Mouse (Mus musculus): ENCODE data around the gene Scamp3.

Scamp3 gene

DNA sequence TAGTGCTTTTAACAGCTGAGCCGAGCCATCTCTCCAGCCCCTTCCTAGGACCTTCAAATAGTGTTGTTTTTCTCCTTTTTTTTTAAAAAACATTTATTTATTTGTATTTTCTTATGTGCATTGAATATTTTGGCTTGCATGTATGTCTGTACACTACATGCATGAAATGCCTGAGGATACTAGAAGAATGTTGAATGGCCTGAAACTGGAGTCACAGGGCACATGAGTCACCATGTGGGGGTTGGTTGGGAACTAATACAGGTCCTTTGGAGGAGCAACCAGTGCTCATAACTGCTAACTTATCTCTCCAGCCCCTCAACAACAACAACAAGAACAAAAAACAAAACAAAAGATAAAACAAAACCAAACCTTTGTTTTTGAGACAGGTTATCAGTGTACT is 14.2 kb upstream of the Scamp3 start:
- no peak for DNase-seq (ENCODE audit: extremely low spot score, low spot score)

DNA sequence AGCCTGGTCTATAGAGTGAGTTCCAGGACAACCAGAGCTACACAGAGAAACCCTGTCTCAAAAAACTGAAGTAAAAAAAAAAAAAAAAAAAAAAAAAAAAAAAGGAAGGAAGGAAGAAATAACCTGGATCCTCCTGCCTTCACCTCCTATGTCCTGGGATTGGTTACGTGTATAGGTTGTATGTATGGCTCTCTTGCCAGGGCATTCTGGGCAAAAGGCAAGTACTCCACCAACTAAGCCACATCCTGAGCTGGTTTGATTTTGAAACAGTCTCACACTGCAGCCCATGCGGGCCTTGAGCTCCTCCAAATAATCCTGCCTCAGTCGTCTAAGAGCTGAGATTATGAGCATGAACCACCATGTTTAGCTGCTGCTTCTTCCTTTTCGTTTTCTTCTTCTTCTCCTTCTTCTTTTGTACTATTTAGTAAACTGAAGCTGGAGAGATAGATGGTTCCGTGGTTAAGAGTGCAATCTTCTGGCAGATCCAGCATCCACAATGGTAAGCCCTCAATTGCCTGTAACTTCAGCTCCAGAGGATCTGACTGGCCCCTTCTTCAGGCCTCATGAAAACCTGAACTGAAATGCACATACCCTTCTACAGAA is 13.5 kb upstream of the Scamp3 start:
- no peak for DNase-seq (ENCODE audit: extremely low spot score, low spot score)

DNA sequence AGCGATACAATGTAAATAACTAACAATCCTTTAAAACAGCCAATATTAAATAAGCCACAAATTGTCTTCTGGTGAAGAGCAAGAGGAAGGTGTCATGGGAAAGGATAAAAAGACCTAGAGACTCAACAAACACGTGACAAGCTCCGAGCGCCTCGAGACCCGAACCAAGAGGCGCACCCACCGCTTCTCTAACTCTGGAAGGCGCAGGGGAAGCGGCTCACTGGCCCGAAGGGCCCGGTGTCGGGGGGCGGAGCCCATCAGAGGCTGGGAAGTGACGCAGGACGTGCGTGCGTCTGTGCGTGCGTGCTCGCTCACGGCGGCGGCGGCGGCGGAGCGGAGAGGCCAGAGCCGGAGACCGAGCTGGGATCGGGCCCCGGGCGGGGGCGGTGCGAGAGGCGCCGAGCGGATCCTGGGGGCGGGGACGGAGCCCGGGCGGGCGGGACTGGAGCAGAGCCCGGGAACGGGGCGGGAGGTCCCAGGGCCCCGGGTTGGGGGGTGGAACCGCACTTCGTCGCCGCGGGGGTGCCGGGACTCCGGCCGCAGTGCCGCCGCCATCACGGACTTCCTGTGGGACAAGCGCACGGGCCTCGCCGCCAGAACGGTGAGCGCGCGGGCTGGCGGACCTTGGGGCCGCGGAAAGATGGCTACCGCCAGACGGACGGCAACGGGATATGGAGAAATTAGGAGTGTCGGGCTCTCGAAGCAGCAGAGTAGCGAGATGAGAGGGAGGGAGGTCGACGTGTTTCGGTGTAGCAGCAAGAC is 12.6 kb upstream of the Scamp3 start, which contains the start of gene Clk2:
Gene Clk2, plus strand, starts transcription at position 290 of the 762 bp plus-strand sequence.
- DNase-seq (ENCODE audit: extremely low spot score, low spot score): peak; percentile 95

DNA sequence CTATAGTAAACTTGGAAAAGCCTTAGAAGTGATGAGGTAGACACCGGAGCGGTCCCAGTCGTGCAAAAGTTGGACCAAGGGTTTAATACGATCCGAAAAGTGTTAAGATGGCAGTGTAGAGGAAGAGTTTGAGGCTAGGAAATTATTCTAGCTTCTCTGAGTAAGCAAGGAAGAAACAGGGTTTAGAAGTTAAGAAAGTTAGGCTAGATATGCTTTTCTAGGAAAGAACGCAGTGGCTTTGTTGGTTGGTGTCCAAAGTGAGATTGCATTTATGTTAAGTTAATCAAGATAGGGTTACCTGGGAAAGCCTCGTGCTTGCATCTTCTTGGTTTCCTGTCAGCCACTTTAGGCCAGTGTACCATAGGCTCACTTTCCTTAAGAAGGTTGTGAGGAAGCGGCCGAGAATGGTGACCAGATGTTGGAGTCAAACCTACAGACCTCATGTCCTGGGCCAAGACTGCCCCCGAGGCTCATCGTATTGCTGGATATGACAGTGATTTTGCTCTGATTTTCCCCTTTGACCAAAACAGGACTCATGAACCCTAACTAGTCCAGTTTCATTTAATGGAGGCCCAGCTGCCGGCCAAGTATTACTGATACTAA is 11.9 kb upstream of the Scamp3 start:
- no peak for DNase-seq (ENCODE audit: extremely low spot score, low spot score)

DNA sequence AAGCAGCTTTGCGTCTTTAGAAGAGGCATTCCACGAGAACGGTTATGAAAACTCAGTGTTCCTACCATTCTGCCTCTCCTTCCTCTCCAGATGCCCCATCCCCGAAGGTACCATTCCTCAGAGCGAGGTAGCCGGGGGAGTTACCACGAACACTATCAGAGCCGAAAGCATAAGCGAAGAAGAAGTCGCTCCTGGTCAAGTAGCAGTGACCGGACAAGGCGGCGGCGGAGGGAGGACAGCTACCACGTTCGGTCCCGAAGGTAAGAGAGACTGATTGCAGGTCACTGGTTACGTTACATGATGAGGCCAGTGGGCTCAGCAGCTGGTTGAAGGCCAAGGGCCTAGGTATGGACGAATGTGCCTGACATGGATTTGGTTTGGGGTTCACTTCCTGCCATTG is 10.3 kb upstream of the Scamp3 start:
- no peak for DNase-seq (ENCODE audit: extremely low spot score, low spot score)

DNA sequence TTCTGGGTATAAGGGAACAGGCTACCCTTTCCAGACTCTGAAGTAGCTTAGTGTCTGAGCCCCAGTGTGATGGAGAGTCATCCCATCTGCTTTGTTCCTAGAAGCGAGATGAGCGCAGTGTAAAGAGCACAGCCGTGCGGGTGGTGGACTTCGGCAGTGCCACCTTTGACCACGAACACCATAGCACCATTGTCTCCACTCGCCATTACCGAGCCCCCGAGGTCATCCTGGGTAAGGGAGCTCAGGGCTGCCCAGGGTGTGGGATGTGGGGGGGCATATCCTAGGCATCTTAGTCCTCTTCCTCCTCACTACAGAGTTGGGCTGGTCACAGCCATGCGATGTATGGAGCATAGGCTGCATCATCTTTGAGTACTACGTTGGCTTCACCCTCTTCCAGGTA is 2.4 kb upstream of the Scamp3 start:
- no peak for DNase-seq (ENCODE audit: extremely low spot score, low spot score)

DNA sequence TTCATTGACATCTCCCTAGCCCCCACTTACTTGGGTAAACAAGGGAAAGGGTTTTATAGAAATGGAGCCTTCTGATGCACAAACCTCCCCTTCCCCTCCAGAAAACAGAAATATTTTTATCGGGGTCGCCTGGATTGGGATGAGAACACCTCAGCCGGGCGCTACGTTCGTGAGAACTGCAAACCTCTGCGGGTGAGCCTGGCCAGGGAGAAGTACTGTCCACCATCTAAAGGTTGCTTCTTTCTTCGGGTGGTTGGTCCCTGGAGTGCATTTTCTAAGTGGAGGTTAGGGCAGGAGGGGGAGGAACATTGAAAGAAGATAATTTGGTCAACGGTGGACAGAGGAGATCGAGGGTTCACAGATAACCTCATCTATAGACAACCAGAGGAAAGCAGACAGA is 1.7 kb upstream of the Scamp3 start:
- DNase-seq (ENCODE audit: extremely low spot score, low spot score): no peak

DNA sequence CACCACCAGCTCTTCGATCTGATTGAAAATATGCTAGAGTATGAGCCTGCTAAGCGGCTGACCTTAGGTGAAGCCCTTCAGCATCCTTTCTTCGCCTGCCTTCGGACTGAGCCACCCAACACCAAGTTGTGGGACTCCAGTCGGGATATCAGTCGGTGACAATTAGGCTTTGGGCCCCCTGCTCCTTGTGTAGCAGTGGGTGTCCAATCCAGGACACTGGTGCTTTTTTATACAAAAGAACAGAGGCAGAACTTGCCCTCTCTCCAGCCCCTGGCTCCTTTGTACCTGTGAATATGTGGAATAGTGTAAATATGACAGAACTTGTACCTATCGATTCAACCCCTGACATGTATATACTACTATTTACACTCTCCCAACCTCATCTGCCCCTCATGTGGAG is 852 bp upstream of the Scamp3 start:
- no peak for DNase-seq (ENCODE audit: extremely low spot score, low spot score)

DNA sequence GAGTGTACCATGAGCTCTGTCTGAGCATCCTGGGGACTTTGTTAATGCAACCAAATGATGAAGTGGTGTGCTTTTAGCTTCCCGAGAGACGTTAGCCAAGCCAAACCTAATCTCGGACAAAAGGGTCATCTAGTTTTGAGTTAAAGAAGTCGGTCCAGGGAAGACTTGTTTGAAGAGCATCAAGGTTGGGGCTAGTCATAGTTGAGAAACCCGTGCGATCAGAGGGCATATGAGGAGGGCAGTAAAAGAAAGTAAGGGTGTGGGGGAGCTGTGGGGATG is 773 bp downstream of the Scamp3 start:
- DNase-seq (ENCODE audit: extremely low spot score, low spot score): no peak

DNA sequence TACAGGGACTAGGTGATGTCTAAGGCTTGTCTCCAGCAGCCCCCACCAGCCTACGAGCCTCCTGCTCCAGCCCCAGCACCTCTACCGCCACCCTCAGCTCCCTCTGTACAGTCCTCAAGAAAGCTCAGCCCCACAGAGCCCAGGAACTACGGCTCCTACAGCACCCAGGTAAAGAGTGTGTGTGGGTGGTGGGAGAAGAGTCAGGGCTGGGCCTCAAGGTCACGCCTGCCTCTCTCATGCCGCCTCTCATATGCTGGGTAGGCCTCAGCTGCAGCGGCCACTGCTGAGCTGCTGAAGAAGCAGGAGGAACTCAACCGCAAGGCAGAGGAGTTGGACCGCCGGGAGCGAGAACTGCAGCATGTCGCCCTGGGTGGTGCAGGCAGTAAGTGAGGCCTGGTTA is 1.8 kb downstream of the Scamp3 start:
- no peak for DNase-seq (ENCODE audit: extremely low spot score, low spot score)

DNA sequence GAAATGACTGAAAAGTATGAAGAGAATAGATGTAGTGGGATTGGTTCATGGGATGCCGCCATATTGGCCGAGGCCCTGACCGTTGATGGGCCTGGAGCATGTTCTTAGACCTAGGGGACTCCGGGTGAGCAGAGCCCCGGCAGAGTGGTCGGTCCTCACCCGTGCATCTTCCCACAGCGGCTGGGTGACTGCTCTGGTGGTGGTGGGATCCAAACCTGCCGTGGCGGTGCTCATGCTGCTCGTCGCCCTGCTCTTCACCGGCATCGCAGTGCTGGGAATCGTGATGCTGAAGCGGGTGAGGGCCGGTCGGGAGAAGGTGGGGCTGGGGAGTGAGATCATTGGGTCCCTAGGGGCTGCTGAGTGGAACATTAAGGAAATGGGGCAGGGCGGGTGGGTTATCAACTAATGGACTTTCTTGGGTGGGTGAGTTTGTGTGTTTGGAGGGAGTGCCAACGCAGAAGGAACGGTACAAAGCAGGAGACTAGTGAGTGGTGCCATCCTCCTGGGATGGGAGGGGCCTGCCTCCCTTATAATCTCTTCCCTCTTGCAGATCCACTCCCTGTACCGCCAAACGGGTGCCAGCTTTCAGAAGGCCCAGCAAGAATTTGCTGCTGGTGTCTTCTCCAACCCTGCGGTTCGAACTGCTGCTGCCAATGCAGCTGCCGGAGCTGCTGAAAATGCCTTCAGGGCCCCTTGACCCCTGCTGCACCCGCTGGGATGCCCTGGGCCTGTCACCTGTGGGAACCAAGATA is 4.7 kb downstream of the Scamp3 start:
- DNase-seq (ENCODE audit: extremely low spot score, low spot score): no peak

DNA sequence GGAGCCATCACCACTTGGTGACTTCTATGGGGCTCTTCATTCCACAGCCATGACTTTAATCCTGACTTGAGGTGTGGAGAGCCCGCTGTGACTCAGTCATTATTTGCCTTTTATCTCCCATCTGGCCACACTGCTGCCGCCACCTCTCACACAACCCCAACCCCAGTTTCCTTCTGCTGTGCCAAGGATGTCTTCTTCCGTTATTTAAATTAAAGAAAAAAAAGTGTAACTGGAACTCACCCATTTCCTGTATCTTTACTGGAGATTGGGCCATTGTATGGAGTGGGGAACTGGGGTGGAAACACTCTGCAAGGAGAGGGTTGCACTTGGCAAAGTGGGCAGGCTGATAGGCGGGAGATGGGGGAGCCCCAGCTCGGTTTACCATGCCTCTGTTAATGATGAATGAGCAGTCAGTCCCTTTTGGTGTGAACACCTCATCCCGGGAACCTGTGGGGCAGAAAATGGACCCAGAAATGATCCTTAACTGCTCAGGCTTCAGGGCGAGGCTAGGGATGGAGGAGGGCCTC is 5.3 kb downstream of the Scamp3 start:
- DNase-seq (ENCODE audit: extremely low spot score, low spot score): no peak

DNA sequence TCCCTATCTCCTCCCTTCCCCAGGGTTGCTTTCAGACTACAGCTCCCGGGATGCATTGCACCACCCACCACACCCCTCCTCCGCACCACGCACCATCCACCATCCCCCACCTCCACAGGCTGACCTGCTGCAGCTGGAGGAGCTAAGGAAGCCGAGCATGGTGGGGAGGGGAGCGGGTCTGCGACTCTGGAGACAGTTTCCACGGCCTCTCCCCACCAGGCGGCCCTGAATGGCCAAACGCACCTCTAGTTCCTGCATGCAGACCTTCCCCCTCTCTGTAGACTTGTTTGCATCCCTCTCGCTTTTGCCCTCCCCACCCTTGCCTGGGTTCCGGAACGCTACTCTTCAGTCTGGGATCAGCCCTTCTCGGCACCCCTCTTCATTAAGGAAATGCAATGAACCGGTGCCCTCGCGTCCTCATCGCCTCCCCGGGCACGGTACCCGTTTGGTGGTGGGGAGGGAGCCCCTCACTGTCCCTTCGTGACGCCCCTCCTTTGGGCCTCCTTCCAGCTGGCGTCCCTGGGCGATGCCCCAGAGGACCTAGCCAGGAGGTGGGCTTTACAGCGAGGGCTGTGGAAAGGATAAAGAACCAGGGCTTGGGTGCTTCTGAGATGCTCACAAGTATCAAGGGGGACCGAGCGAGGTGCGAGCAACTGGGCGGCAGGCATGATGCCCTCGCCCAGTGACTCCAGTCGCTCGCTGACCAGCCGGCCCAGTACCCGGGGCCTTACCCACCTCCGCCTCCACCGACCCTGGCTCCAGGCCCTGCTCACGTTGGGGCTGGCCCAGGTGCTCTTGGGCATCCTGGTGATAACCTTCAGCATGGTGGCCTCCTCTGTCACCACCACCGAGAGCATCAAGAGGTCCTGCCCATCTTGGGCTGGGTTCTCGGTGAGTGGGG is 6.0 kb downstream of the Scamp3 start, which contains the start of gene Fam189b:
Gene Fam189b, plus strand, starts transcription at position 86 of the 901 bp plus-strand sequence.
- peak; percentile 83 for DNase-seq (ENCODE audit: extremely low spot score, low spot score)

DNA sequence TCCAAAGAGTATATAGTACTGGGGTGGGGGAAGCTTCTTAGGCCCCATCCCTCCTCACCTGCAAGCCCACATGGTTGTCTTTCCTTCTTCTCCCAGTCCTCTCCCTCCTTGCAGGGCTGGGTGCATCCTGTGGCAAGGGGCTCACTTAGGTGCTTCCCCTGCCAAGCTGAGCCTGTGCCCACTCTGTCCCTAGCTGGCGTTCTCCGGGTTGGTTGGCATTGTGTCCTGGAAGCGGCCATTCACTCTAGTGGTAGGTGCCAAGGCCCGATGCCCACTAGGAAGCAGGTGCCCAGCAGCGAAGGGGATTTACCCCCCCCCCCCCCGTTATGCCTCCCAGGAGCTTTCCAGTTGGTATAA is 6.7 kb downstream of the Scamp3 start:
- no peak for DNase-seq (ENCODE audit: extremely low spot score, low spot score)

DNA sequence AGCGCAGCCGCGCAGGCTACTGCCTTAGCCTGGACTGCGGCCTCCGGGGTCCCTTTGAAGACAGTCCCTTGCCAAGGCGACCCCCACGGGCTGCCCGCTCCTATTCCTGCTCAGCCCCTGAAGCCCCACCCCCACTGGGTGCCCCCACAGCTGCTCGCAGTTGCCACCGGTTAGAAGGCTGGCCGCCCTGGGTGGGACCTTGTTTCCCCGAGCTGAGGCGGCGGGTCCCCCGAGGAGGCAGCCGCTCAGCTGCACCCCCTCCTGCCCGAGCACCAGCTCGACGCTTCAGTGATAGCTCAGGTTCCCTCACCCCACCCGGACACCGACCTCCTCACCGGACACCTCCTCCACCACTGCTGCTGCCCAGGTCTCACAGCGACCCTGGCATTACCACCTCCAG is 9.9 kb downstream of the Scamp3 start:
- DNase-seq (ENCODE audit: extremely low spot score, low spot score): no peak

DNA sequence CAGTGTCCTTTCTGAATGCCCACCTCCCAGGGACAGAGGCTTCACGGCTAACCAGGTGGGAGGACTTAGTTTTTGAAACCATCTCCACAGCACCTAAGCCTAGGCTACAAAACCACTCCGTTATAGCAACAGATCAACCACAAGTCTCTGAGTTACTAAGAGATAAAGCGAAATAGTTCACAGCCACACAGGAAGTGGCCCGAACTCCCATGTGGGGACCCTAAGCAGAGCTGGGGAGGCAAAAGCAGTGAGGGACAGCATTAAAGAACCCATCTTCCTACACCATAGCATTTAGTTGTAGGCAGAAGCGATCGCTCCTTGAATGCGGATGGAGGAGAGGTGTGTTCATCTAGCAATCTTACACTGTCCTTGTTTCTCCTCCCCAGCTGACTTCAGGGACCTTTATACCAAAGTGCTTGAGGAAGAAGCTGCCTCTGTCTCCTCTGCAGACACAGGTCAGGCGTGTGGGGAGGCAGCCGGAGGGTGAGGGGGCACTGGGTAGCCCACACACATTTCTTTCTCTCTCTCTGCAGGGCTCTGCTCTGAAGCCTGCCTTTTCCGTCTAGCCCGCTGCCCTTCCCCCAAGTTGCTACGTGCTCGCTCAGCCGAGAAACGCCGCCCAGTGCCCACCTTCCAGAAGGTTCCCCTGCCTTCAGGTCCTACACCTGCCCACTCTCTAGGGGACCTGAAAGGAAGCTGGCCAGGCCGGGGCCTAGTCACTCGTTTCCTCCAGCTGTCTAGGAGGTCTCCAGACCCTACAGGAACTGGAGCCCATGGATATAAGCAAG is 10.6 kb downstream of the Scamp3 start:
- DNase-seq (ENCODE audit: extremely low spot score, low spot score): no peak

DNA sequence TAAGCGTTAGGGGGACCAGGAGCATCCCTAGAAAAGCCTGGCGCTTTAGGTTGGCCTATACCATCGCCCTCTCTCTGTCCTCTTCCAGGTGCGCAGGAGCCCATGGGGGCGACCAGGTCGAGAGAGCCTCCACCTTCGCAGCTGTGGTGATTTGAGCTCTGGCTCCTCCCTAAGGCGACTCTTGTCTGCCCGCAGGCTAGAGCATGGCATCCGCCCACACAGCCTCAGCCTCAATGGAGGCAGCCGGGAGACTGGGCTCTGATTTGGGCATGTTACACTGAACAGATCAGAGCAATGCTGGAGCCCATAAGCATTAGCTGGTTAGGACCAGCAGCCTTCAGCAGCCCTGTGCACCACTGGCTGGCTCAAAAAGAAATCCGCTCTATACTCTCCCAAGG is 11.2 kb downstream of the Scamp3 start:
- no peak for DNase-seq (ENCODE audit: extremely low spot score, low spot score)

DNA sequence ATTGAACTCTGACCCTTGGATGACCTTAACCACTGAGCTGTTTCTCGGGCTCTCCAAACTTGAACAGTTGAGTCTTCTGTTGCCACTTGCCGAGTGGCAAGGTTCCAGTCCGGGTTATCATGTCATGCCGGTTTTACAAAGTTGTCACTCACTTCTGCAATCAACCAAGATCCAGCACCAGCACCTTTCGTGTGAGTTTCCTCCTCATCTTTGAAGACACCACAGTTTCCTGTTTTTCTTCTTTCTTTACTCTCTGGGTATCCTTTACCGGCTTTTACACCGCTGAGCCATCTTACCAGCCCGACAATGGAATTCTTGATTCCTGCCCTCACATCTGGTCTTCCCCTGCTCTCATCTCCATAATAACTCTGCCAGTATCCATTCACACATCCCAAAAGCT is 13.2 kb downstream of the Scamp3 start:
- no peak for DNase-seq (ENCODE audit: extremely low spot score, low spot score)

DNA sequence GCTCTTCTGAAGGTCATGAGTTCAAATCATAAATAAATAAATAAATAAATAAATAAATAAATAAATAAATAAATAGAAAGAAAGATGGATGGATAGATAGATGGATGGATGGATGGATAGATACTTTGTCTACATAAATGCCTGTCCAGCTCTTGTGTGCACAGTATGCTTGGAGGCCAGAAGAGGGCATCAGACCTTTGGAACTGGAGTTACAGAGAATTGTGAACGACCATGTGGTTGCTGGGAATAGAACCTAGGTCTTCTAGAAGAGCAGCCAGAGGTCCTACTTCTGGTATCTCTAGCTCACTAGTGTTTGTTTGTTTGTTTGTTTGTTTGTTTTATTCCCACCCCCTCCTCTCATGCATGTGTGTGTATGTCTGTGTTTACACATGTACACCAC is 16.1 kb downstream of the Scamp3 start:
- no peak for DNase-seq (ENCODE audit: extremely low spot score, low spot score)

DNA sequence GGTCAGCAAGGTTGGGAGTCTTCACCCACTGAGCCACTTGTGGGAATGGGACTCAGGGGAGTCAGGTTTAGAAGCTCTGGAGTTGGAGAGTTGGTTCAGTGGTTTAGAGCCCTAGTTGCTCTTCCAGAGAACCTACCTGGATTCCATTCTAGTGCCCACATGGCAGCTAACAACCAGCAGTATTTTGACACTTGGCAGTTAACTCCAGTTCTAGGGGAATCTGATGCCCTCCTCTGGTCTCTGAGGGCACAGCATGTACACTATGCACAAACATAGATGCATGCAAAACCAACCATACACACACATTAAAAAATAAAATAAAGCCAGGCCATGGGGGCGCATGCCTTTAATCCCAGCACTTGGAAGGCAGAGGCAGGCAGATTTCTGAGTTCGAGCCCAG is 16.6 kb downstream of the Scamp3 start:
- no peak for DNase-seq (ENCODE audit: extremely low spot score, low spot score)
